Mouse (Mus musculus): ENCODE measurements around the gene Nmrk1.

The Nmrk1 gene

DNA sequence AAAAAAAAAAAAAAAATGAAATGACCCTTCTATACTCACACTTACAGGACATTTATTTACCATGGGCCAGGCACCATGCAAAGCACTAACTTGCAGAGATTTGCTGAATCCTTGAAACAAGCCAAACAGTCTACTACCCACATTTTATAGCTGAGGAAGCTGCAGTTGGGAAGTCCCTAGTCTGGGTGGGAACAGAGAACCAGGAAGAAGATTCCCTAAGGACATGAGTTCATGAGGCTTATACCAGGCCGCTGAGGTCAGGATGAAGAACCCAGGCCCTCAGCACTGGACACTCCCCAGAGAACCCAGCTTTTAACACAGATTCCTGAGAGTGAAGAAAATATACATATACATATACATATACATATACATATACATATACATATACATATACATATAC, 14.2 kb upstream of the Nmrk1 start:
- no peak for DNase-seq (ENCODE audit: low spot score)

DNA sequence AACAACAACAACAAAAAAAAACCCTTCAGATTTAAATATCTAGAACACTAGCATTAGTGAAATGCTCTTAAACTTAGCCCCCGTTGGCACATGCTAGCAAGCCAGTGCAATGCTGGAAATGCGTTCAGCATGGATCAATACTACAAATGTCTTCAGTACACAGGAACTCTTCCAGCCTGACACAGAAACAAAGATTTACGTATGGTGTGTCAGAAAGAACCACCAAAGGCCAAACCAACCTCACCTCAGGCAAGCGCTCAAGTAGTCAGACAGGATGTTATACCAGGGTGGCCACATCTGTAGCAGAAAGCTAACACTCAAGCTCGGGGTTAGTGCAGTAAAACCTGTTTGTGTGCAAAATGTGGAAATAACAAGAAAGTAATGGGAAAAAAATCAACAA, 12.7 kb upstream of the Nmrk1 start:
- no peak for DNase-seq (ENCODE audit: low spot score)

DNA sequence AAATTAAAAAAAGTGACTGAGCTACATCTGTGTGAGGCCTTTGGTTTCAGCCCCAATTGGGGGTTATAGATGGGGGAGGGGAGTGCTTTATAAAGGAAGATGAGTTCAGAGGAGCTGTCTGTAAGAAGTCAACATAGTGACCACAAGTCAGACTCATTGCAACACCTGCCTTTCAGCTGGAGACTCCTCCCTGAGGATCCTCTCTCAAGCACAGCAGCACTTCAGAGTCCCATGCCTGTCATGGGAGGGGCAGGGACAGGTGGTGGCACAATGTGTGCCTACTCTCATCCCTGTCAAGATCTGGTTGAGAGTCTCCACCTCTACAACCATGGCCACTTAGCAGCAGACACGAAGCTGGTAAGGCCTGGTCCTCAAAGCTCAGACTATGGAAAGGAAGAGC, 12.1 kb upstream of the Nmrk1 start:
- DNase-seq (ENCODE audit: low spot score), result no peak

GRCm38 (mm10) chr19:18623894-18624293, 7.9 kb upstream of the Nmrk1 start:
- DNase-seq (ENCODE audit: low spot score), result no peak

- no peak for DNase-seq (ENCODE audit: low spot score)
Measured at GRCm38 (mm10) chr19:18629589-18629988, 2.2 kb upstream of the Nmrk1 start.

- peak; percentile 15 for DNase-seq (ENCODE audit: low spot score)
Measured at GRCm38 (mm10) chr19:18630221-18631119, 1.3 kb upstream of the Nmrk1 start.

DNA sequence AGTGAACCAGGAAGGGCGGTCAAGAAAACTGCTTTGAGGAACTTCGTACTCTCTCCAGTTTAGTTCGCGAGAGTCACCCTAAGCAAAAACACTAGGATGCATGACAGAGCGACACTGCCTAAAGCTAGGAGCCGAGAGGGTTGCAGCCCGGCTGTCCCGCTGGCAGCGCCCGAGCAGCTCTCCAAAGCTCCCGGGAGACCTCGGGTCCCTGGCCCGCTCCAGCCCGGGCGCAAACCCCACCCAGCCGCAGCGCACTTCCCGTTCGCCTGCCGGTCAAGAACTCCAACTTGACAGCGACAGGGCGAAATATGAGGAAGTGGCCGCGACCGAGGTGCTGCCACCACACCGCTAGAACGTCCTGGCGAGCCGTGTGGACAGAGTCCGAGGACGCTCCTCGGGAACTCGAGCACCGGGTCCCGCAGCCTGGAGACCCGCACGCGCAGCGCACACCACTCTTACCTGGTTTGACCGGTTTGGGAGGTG, 548 bp upstream of the Nmrk1 start:
- DNase-seq (ENCODE audit: low spot score), result peak; percentile 69

- no peak for DNase-seq (ENCODE audit: low spot score)
Measured at GRCm38 (mm10) chr19:18632231-18633185, 758 bp downstream of the Nmrk1 start.

DNA sequence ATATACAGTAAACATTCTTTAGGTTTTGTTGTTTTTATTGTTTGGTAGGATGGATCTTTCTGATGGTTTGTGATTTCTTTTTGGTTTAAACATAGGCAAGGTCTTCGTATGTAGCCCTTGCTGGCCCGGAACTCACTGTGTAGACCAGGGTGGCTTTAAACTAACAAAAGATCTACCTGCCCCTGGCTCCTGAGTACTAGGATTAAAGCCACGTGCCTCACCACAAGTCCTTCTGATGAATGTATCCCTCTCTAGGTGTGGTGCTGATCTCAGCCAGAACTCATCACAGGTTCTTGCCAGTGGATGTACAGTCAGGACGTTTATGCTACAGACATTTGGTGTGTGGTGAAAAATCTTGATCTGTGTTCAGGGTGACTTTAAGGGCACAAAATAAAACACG, 6.2 kb downstream of the Nmrk1 start:
- DNase-seq (ENCODE audit: low spot score), result no peak

- no peak for DNase-seq (ENCODE audit: low spot score)
Measured at GRCm38 (mm10) chr19:18638949-18639348, 7.2 kb downstream of the Nmrk1 start.

DNA sequence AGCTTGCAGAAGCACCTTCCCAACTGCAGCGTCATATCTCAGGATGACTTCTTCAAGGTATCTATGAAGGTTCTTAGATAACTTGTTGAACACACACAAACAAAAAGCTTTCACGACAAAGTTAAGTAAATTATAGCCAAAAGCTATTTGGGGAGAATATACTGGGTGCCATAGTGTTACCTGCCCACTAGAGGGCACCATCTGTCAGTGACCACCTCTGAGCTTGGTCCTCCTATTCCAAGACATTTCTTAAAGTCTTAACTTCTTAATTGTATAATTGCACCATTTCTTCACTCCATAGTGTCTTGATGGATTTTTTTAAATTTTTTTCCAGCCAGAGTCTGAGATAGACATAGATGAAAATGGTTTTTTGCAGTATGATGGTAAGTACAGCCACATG, 7.8 kb downstream of the Nmrk1 start:
- no peak for DNase-seq (ENCODE audit: low spot score)

DNA sequence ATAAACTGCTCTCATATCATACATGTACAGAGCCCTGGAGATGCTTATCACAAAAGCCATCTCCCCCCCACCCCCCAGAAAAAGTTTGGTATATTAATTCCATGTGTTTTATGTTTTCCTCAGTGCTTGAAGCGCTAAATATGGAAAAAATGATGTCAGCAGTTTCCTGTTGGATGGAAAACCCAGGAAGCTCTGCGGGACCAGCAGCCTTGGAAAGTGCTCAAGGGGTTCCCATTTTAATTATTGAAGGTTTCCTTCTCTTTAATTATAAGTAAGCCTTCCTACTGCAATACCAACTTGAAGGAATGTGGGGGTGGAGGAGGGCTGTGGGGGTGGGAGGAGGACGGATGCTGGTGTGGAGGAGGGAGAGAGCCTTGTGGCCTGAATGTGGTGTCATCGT, 9.3 kb downstream of the Nmrk1 start:
- no peak for DNase-seq (ENCODE audit: low spot score)

DNA sequence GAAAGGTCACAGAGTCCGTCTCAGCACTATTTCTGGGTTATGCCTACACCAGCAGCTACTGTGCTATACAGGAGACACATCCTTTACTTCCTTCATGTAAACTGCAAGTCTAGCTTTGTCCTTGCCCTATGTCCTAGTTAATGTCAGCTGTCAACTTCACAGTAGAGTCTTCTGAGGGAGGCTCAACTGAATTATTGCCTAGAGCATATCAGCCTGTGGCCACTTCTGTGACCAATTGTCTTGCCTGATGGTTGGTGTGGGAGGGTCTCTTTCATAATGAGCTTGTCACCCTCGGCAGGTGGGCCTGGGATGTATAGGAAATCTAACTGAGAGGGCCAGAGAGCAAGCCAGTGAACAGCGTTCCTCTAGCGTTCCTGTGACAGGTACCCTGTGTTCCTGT, 11.7 kb downstream of the Nmrk1 start:
- DNase-seq (ENCODE audit: low spot score), result no peak

DNA sequence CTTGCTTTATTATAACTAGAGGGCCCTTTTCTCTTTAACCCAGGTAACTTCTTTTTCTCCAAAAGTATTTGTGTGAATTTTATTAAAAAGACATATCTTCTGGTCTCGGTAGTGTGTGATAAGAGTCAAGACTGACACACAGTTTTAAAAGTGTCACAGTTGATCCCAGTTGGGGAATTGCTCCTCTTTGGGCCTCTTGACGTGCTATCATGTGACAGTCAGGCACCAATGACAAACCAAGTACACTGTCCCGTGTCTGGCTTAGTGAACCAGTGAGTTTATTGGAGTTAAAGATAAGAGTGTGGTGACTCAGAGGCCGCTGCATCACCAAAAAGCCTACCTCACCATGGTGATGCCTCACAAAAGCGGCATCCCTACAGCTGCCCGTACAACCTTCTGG, 12.3 kb downstream of the Nmrk1 start:
- no peak for DNase-seq (ENCODE audit: low spot score)

DNA sequence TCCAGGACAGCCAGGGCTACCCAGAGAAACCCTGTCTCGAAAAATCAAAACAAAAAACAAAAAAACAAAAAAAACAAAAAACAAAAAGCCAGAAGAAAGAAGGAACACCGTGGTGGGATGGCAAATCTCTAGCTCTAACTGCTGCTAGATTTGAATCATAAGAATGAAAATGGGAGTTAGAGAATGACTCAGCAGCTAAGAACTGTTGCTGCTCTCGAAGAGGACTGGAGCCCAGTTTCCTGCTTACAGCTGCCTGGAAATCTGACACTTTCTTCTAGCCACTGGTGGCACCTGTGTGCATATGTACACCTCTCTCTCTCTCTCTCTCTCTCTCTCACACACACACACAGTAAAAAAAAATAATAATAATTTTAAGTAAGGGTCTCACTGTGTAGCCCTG, 14.6 kb downstream of the Nmrk1 start:
- DNase-seq (ENCODE audit: low spot score), result no peak

DNA sequence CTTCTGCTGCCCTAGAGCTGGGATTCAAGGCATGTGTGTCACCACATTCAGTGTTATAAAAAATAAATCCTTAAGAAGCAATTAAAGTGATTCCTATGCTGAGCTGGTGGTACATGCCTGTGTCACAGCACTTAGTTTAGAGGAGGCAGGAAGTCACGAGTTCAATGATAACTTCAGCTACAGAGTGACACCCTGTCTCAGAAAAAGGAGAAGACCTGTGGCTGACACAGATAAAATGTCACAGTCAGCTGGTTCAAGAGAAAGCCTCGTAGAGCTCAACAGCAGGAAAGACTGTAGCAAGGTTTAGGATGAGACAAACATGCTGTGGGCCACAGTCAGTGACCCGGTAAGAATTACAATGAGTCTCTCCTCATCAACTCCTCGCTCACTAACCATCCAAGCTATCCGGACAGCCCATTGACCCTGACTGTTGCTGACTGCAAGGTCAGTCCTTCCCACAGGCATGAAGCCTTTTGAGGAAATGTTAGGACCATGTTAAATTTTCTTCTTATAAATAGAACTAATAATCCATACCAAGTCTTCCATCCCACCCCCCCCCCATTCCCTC, 15.2 kb downstream of the Nmrk1 start:
- DNase-seq (ENCODE audit: low spot score), result no peak

- no peak for DNase-seq (ENCODE audit: low spot score)
Measured at GRCm38 (mm10) chr19:18647775-18648557, 16.2 kb downstream of the Nmrk1 start.

DNA sequence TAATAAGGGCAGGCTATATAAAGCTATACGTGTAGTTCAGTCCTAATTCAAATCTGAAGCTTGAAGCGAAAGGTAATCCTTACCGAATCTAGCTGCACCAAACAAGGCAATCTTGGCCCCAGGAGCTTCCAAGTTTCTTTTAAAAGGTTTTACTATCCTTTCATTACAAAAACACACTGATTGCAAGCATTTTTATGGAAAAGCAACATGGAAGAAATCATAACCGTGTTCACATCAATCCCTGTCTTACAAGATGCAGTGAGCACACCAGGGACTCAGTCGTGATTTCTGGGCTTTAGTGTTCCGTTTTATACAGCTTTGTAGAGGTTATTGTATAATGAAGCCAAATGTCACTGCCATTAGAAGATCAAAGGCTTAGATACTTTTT, 16.8 kb downstream of the Nmrk1 start:
- DNase-seq (ENCODE audit: low spot score), result no peak

DNA sequence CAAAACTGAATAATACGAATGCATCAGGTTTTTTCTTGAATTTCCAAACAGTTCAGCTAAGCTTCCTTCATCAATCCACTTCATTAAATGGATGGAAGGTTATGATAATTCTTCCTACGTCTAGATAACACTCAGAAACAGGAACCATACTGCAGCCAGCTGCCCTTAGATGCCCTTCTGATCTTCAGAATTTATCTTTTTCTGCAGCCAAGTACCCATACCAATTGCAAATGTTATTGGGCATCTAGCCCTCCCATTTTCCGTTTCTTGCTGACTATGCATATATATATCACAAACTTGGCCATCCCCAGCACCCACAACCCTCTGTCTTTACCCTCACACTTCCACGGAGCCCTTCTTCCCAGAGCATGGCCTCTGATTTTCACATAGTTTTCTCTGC, 18.2 kb downstream of the Nmrk1 start:
- no peak for DNase-seq (ENCODE audit: low spot score)

GRCm38 (mm10) chr19:18650473-18650872, 18.7 kb downstream of the Nmrk1 start:
- DNase-seq (ENCODE audit: low spot score), result no peak

DNA sequence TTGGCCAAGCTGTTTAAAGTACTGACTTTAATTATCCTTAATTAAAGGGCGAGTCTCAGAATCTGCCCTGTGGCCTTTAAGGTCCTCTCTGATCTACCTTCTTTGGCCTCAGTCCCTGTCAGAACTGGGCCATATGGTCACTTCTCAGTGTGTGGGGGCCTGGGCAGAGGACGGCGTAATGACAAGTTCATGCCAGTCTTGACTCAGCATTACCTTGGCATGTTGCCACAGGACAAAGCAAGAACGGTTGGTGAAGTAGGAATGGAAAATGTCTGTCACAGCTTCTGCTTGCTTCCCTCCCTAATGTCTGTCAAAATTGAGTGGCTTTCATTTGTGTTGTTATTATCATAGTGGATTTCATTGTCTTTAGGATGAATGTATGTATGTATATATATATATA, 20.8 kb downstream of the Nmrk1 start:
- DNase-seq (ENCODE audit: low spot score), result no peak

GRCm38 (mm10) chr19:18653058-18653457, 21.3 kb downstream of the Nmrk1 start:
- no peak for DNase-seq (ENCODE audit: low spot score)

Measured in ovary, postnatal 36 days (tissue).